Mouse (Mus musculus): Measurements from ENCODE around the gene Zfp763. TPM values are rescaled to one million over a fixed set of nuclear protein-coding genes. Genes with fewer than 3 reads are reported as not detected.
"Not testable (repeated sequence)": the region's sequence is repeated elsewhere in the genome, so short reads cannot be mapped to it uniquely, and the experiment has no call there.

Gene Zfp763
- 10 to 100 TPM; 17.6 to 24.6 (median 18.5) TPM for total RNA-seq (2022)

GRCm38 (mm10) chr17:33032900-33033891 is at the start of gene Zfp763:
Gene Zfp763 (minus strand): TSS chr17:33033402.
- DNase-seq (ENCODE audit: low spot score in 2 of 2) = peak; percentile 78 to 80

- DNase-seq (ENCODE audit: low spot score in 2 of 2) = no peak
These were observed 34.8 kb upstream of the Zfp763 start, which contains the start of gene 4921501E09Rik for GRCm38 (mm10) chr17:33067958-33068357. Gene 4921501E09Rik (minus strand): TSS chr17:33068058.

GRCm38 (mm10) chr17:33063001-33063400 is 29.8 kb upstream of the Zfp763 start:
- DNase-seq (ENCODE audit: low spot score in 2 of 2) = no peak

GRCm38 (mm10) chr17:33058791-33059190 is 25.6 kb upstream of the Zfp763 start:
- DNase-seq (ENCODE audit: low spot score in 2 of 2) = no peak

- DNase-seq (ENCODE audit: low spot score in 2 of 2) = no peak
These were observed 826 bp downstream of the Zfp763 start for GRCm38 (mm10) chr17:33032376-33032775.

GRCm38 (mm10) chr17:33020434-33020833 is 12.8 kb downstream of the Zfp763 start:
- DNase-seq (ENCODE audit: low spot score in 2 of 2) = not testable (repeated sequence)

GRCm38 (mm10) chr17:33008337-33008736 is 24.9 kb downstream of the Zfp763 start:
- DNase-seq (ENCODE audit: low spot score in 2 of 2) = no peak

GRCm38 (mm10) chr17:32998492-32998891 is 34.7 kb downstream of the Zfp763 start:
- DNase-seq (ENCODE audit: low spot score in 2 of 2) = no peak

- peak; percentile 89 to 93 for DNase-seq (ENCODE audit: low spot score in 2 of 2)
These were observed 40.3 kb downstream of the Zfp763 start, which contains the start of gene Zfp952 for GRCm38 (mm10) chr17:32992699-32993474. Gene Zfp952 (plus strand): TSS chr17:32993129.

GRCm38 (mm10) chr17:32991965-32992698 is 41.1 kb downstream of the Zfp763 start:
- no peak for DNase-seq (ENCODE audit: low spot score in 2 of 2)

GRCm38 (mm10) chr17:32986301-32986700 is 46.9 kb downstream of the Zfp763 start:
- DNase-seq (ENCODE audit: low spot score in 2 of 2) = no peak

- DNase-seq (ENCODE audit: low spot score in 2 of 2) = no peak
These were observed 51.8 kb downstream of the Zfp763 start for GRCm38 (mm10) chr17:32981361-32981760.

Other genes starting within 250 kb of the Zfp763 start
- gene Zfp871, start 245.1 kb downstream of the Zfp763 start, total RNA-seq (2022) = 100 to 1,000 TPM in 2 of 4 experiments, 10 to 100 TPM in 2; 75.3 to 108 (median 92.2) TPM
- 1 to 10 TPM; 3.7 to 7.8 (median 6.8) TPM for gene Zfp811, start 223.5 kb downstream of the Zfp763 start, total RNA-seq (2022)
- gene Zfp799, start 203.1 kb downstream of the Zfp763 start, total RNA-seq (2022) = 10 to 100 TPM; 27.5 to 36.6 (median 30.4) TPM
- 10 to 100 TPM in 3 of 4 experiments, 1 to 10 TPM in 1; 7.9 to 12.4 (median 11.4) TPM for gene Zfp870, start 141.8 kb downstream of the Zfp763 start, total RNA-seq (2022)
- 1 to 10 TPM; 5.2 to 8.0 (median 6.4) TPM for gene Cyp4f14, start 116.1 kb downstream of the Zfp763 start, total RNA-seq (2022)
- gene Cyp4f13, start 86.0 kb downstream of the Zfp763 start, total RNA-seq (2022) = 10 to 100 TPM; 29.2 to 42.1 (median 33.4) TPM
- gene Zfp472, start 67.6 kb downstream of the Zfp763 start, total RNA-seq (2022) = 1 to 10 TPM; 4.6 to 6.2 (median 5.2) TPM
- gene Zfp952, start 40.3 kb downstream of the Zfp763 start, total RNA-seq (2022) = 10 to 100 TPM; 16.1 to 19.9 (median 18.1) TPM
- under 1 TPM in 1 of 4 experiments, not detected in 3; 0.16 TPM for gene 4921501E09Rik, start 34.7 kb upstream of the Zfp763 start, total RNA-seq (2022)
- 10 to 100 TPM; 15.7 to 24.7 (median 20.8) TPM for gene Zfp563, start 55.9 kb upstream of the Zfp763 start, total RNA-seq (2022)
- gene Morc2b, start 106.3 kb upstream of the Zfp763 start, total RNA-seq (2022) = 1 to 10 TPM; 3.4 to 5.9 (median 4.4) TPM
- under 1 TPM in 1 of 4 experiments, not detected in 3; 0.36 TPM for gene Olfr55, start 135.0 kb upstream of the Zfp763 start, total RNA-seq (2022)
- not detected for gene Olfr239, start 157.9 kb upstream of the Zfp763 start, total RNA-seq (2022)
- gene Olfr1564, start 188.3 kb upstream of the Zfp763 start, total RNA-seq (2022) = 1 to 10 TPM in 3 of 4 experiments, under 1 TPM in 1; 0.75 to 1.5 (median 1.2) TPM
- gene Zfp955a, start 221.7 kb upstream of the Zfp763 start, total RNA-seq (2022) = 10 to 100 TPM; 12.7 to 13.8 (median 13.3) TPM
- not detected for gene Olfr63, start 231.3 kb upstream of the Zfp763 start, total RNA-seq (2022)